Mouse (Mus musculus) testis, adult 2 months (tissue): Measurements from ENCODE around the gene Egfl8.

Source experiments
- CTCF ChIP-seq: fragments of 200-500 bp; IDR thresholded peaks from 2 replicates; pipeline ENCODE4 v1.5.1; 2012; ENCODE audit warnings: low read depth, mild to moderate bottlenecking, inconsistent platforms, low read length, moderate library complexity; ENCODE audit not compliant: control insufficient read depth, insufficient read depth, insufficient replicate concordance
- POLR2A ChIP-seq: fragments of 200-500 bp; IDR thresholded peaks from 2 replicates; pipeline ENCODE4 v1.6.1; 2012; ENCODE audit warnings: low read depth, mild to moderate bottlenecking, inconsistent platforms, low read length, moderate library complexity; ENCODE audit not compliant: control insufficient read depth

- TF ChIP-seq CTCF (no peak), POLR2A (no peak)
Observed at GRCm38 (mm10) chr17:34627943-34628643, 12.3 kb upstream of the Egfl8 start, which contains the start of gene Ppt2.
